Mouse (Mus musculus) kidney, adult 2 months (tissue): Measurements from ENCODE around the gene Gm20696.

Experiments used
- CTCF ChIP-seq: fragments of 200-500 bp; conservative IDR thresholded peaks from 2 replicates; pipeline ENCODE4 v1.5.1; 2011; ENCODE audit warnings: low read depth, mild to moderate bottlenecking, control low read depth, low read length, moderate library complexity, mixed read lengths; ENCODE audit not compliant: insufficient read depth, insufficient read length
- POLR2A ChIP-seq: fragments of 200-500 bp; IDR thresholded peaks from one replicate; pipeline ENCODE4 v1.6.1; 2011; ENCODE audit warnings: low read depth, low read length, control low read depth

DNA sequence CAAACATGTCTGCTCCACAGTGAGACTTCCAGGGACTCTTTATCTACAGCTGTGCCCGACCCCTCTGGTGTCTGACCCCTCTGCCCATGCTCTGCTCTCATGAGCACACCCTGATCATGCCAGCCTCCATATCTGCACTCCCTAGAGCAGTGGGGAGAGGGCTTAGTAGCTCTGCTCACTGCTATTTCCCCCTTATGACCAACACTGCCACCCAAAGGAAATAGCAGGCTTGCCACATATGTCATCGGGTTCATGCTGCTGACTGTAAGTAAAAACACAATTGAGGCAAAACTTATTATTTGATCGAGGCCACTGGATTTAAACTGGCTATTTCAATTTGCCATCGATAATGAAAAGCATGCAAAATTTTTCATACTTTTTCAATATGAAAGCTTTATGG, 414.7 kb downstream of the Gm20696 start:
- TF ChIP-seq CTCF (0 out of 2 replicates have a peak, but pooled peaks have one; percentile 5), POLR2A (no peak)
